Mouse (Mus musculus) ES-E14 (cell line): ENCODE data around the gene Prokr2. TPM values are rescaled to one million over a fixed set of nuclear protein-coding genes. Genes with fewer than 3 reads are reported as not detected.

Experiments
- DNase-seq: peaks from one replicate; pipeline ENCODE4 v3.0.0-alpha.2; 2013; ENCODE audit warnings: low read depth, low spot score
- H3K27ac ChIP-seq: 2 replicates; pipeline ENCODE4 v1.5.1; 2012; ENCODE audit warnings: low read depth, mild to moderate bottlenecking, low read length, moderate library complexity, mixed read lengths; ENCODE audit not compliant: poor library complexity, insufficient read depth, severe bottlenecking
- H3K36me3 ChIP-seq: 2 replicates; pipeline ENCODE4 v1.6.1; 2012; ENCODE audit warnings: mild to moderate bottlenecking, low read length, moderate library complexity, mixed read lengths; ENCODE audit not compliant: control insufficient read depth, poor library complexity, insufficient read depth, severe bottlenecking
- H3K4me1 ChIP-seq, 2 experiments: fragments of 150-350 bp in 1 of 2; sonication (generic) in 1 of 2; 2 replicates each; pipeline ENCODE4 v1.6.1; 2012; ENCODE audit warnings: low read length in 2 of 2, mild to moderate bottlenecking in 1 of 2, mixed read lengths in 1 of 2; ENCODE audit not compliant: control insufficient read depth in 2 of 2, insufficient read depth in 2 of 2, poor library complexity in 1 of 2
- H3K4me3 ChIP-seq, 2 experiments: fragments of 150-350 bp in 1 of 2; sonication (generic) in 1 of 2; 2 replicates each; pipeline ENCODE4 v1.5.1; 2012; ENCODE audit warnings: low read length in 2 of 2, low read depth in 1 of 2, mild to moderate bottlenecking in 1 of 2, mixed read lengths in 1 of 2; ENCODE audit not compliant: insufficient read depth in 1 of 2, poor library complexity in 1 of 2, severe bottlenecking in 1 of 2
- H3K9ac ChIP-seq: 2 replicates; pipeline ENCODE4 v1.6.1; 2012; ENCODE audit warnings: low read depth, mild to moderate bottlenecking, low read length, mixed read lengths; ENCODE audit not compliant: poor library complexity, insufficient read depth, severe bottlenecking
- H3K9me3 ChIP-seq: fragments of 150-350 bp; sonication (generic); 2 replicates; pipeline ENCODE4 v1.6.1; 2012; ENCODE audit warnings: low read depth, mild to moderate bottlenecking, low read length; ENCODE audit not compliant: control insufficient read depth, insufficient read depth
- CHD2 ChIP-seq: IDR thresholded peaks from 2 replicates; pipeline ENCODE4 v1.6.1; 2014; ENCODE audit warnings: mild to moderate bottlenecking, low read depth, low read length, inconsistent platforms
- HCFC1 ChIP-seq: IDR thresholded peaks from 2 replicates; pipeline ENCODE4 v1.6.1; 2012; ENCODE audit warnings: low read length, inconsistent platforms, borderline replicate concordance; ENCODE audit not compliant: insufficient read depth
- MAFK ChIP-seq: IDR thresholded peaks from 2 replicates; pipeline ENCODE4 v1.6.1; 2014; ENCODE audit warnings: mild to moderate bottlenecking, low read depth, low read length, inconsistent platforms; ENCODE audit not compliant: insufficient read depth
- ZC3H11A ChIP-seq: IDR thresholded peaks from 2 replicates; pipeline ENCODE4 v1.6.1; 2012; ENCODE audit warnings: low read depth, mild to moderate bottlenecking, inconsistent platforms, low read length, borderline replicate concordance
- ZNF384 ChIP-seq: IDR thresholded peaks from 2 replicates; pipeline ENCODE4 v1.6.1; 2012; ENCODE audit warnings: low read depth, low read length, inconsistent platforms
- in situ Hi-C, 2 experiments: fragments of 600-800 bp; cut with MboI; formaldehyde crosslinking; loops; one replicate each; pipeline ENCODE4 v1.15.1; 2025; ENCODE audit warnings: low sequenced_read_pairs in 2 of 2, inconsistent platforms in 1 of 2; ENCODE audit not compliant: unreplicated experiment in 2 of 2
- total RNA-seq: library from RNA; depleted of rRNA; stranded (reverse); fragments of 300-350 nt; gene quantifications from 2 replicates; pipeline ENCODE4 v1.2.3, GENCODE M21; 2012

Prokr2 gene
- total RNA-seq, 1 experiment: 0.22 TPM

GRCm38 (mm10) chr2:132389562-132389961 is 4.3 kb upstream of the Prokr2 start:
- peak; percentile 46 for DNase-seq
- TF ChIP-seq HCFC1 (no peak), ZC3H11A (no peak), CHD2 (no peak), ZNF384 (no peak), MAFK (no peak)
- H3K4me3 ChIP-seq: no peak overlapping the region
- no peak overlapping the region for H3K27ac ChIP-seq
- no peaks in the 10 kb centered on the region for H3K36me3 ChIP-seq
- H3K4me1 ChIP-seq: no peaks in the 10 kb centered on the region
- in situ Hi-C loops: no loop called here
- H3K9ac ChIP-seq: no peak overlapping the region
- H3K9me3 ChIP-seq: no peaks in the 10 kb centered on the region

- no peak overlapping the region for H3K27ac ChIP-seq
- in situ Hi-C loops: no loop called here
- no peak for TF ChIP-seq MAFK
- no peak for TF ChIP-seq CHD2
- no peak for TF ChIP-seq ZC3H11A
- no peak for TF ChIP-seq HCFC1
- no peak for TF ChIP-seq ZNF384
Measured at GRCm38 (mm10) chr2:132384511-132385193, 595 bp downstream of the Prokr2 start.

GRCm38 (mm10) chr2:132382308-132382707 is 2.9 kb downstream of the Prokr2 start:
- Histone ChIP-seq H3K4me3 (no peak overlapping the region), H3K9me3 (no peaks in the 10 kb centered on the region), H3K9ac (no peak overlapping the region), H3K36me3 (no peaks in the 10 kb centered on the region), H3K4me1 (peaks cover 0 to 1% of the 10 kb centered on the region in 2 experiments; a peak in 1 of 4 replicates), H3K27ac (no peak overlapping the region)
- in situ Hi-C loops: no loop called here
- no peak for TF ChIP-seq CHD2
- TF ChIP-seq ZNF384: no peak
- no peak for TF ChIP-seq ZC3H11A
- no peak for TF ChIP-seq HCFC1
- no peak for TF ChIP-seq MAFK
- DNase-seq: no peak

More at GRCm38 (mm10) chr2:132384511-132385193, 595 bp downstream of the Prokr2 start:
- no peaks in the 10 kb centered on the region for H3K36me3 ChIP-seq
- H3K4me3 ChIP-seq: peak overlapping the region; percentile 71 to 83
- no peaks in the 10 kb centered on the region for H3K9me3 ChIP-seq
- H3K9ac ChIP-seq: peak overlapping the region; percentile 42
- no peaks in the 10 kb centered on the region; a peak in 1 of 4 replicates for H3K4me1 ChIP-seq
- no peak for DNase-seq

GRCm38 (mm10) chr2:132379690-132380089 is 5.6 kb downstream of the Prokr2 start:
- Histone ChIP-seq H3K9ac (no peak overlapping the region), H3K36me3 (no peaks in the 10 kb centered on the region), H3K4me1 (peaks cover 0 to 1% of the 10 kb centered on the region in 2 experiments; a peak in 1 of 4 replicates), H3K27ac (no peak overlapping the region), H3K9me3 (no peaks in the 10 kb centered on the region), H3K4me3 (no peak overlapping the region)
- no peak for DNase-seq
- TF ChIP-seq ZC3H11A (no peak), MAFK (no peak), ZNF384 (no peak), CHD2 (no peak), HCFC1 (no peak)
- in situ Hi-C loops: no loop called here
